Mouse (Mus musculus) thymus, postnatal 36 days (tissue): ENCODE results near the gene Cfap97d2.

Experiments
- DNase-seq, 2 experiments: peaks; one replicate each; pipeline ENCODE4 v3.0.0; 2022; ENCODE audit warnings: mixed read lengths in 2 of 2

Cfap97d2 gene

GRCm38 (mm10) chr8:13705668-13706067, at the start of gene Cfap97d2:
Gene Cfap97d2, plus strand, starts transcription at chr8:13705889.
- DNase-seq: peak; percentile 46 to 63

- DNase-seq: no peak
Observed at GRCm38 (mm10) chr8:13657479-13657878, 48.2 kb upstream of the Cfap97d2 start.

- no peak for DNase-seq
Observed at GRCm38 (mm10) chr8:13660323-13660722, 45.4 kb upstream of the Cfap97d2 start.

- no peak for DNase-seq
Observed at GRCm38 (mm10) chr8:13664711-13665210, 40.9 kb upstream of the Cfap97d2 start.

- no peak for DNase-seq
Observed at GRCm38 (mm10) chr8:13665538-13665937, 40.2 kb upstream of the Cfap97d2 start.

- no peak for DNase-seq
Observed at GRCm38 (mm10) chr8:13665944-13666343, 39.7 kb upstream of the Cfap97d2 start.

- no peak for DNase-seq
Observed at GRCm38 (mm10) chr8:13667917-13668316, 37.8 kb upstream of the Cfap97d2 start.

GRCm38 (mm10) chr8:13668367-13668766, 37.3 kb upstream of the Cfap97d2 start:
- DNase-seq: no peak

GRCm38 (mm10) chr8:13670011-13670471, 35.6 kb upstream of the Cfap97d2 start:
- DNase-seq: no peak

- DNase-seq: no peak
Observed at GRCm38 (mm10) chr8:13671246-13672003, 34.3 kb upstream of the Cfap97d2 start.

- no peak for DNase-seq
Observed at GRCm38 (mm10) chr8:13673215-13673614, 32.5 kb upstream of the Cfap97d2 start.

- peak in 1 of 2 experiments; percentile 21 for DNase-seq
Observed at GRCm38 (mm10) chr8:13674294-13675010, 31.2 kb upstream of the Cfap97d2 start.

GRCm38 (mm10) chr8:13675121-13675520, 30.6 kb upstream of the Cfap97d2 start:
- DNase-seq: no peak

GRCm38 (mm10) chr8:13675524-13675923, 30.2 kb upstream of the Cfap97d2 start:
- peak in 1 of 2 experiments; percentile 11 for DNase-seq

GRCm38 (mm10) chr8:13676302-13676700, 29.4 kb upstream of the Cfap97d2 start:
- peak; percentile 24 to 36 for DNase-seq

GRCm38 (mm10) chr8:13676701-13677412, 28.8 kb upstream of the Cfap97d2 start:
- DNase-seq: peak; percentile 65 to 77

GRCm38 (mm10) chr8:13677413-13677883, 28.2 kb upstream of the Cfap97d2 start, which contains the start of gene Rasa3:
Gene Rasa3, minus strand, starts transcription at chr8:13677603.
- peak; percentile 94 to 98 for DNase-seq

GRCm38 (mm10) chr8:13678182-13678581, 27.5 kb upstream of the Cfap97d2 start:
- DNase-seq: peak in 1 of 2 experiments; percentile 29

GRCm38 (mm10) chr8:13684131-13684530, 21.6 kb upstream of the Cfap97d2 start:
- DNase-seq: peak in 1 of 2 experiments; percentile 25

- DNase-seq: peak; percentile 52 to 64
Observed at GRCm38 (mm10) chr8:13685674-13686314, 19.9 kb upstream of the Cfap97d2 start.

- DNase-seq: peak; percentile 68 to 85
Observed at GRCm38 (mm10) chr8:13686426-13686825, 19.3 kb upstream of the Cfap97d2 start.

- no peak for DNase-seq
Observed at GRCm38 (mm10) chr8:13687101-13687717, 18.5 kb upstream of the Cfap97d2 start.
